Mouse (Mus musculus): ENCODE results near the gene Ube2q1.

The Ube2q1 gene

DNA sequence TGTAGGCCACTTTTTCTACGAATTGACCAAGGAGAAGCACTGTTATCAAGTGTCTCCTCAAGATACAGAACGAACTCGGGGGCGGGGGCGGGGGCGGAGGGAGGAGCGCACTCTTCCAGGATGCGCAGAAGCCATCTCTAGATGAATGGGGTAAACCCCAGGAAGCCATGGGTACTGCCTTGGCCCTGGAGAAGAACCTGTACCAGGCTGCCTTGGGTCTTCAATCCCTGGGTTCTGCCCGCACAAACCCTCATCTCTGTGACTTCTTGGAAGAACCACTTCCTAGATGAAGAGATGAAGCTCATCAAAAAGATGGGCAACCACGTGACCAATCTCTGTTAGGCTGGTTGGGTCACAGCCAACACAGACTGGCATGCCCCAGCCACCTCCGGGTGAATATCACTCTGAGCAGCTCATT lies 47.7 kb downstream of the Ube2q1 start:
- DNase-seq (ENCODE audit: low spot score in 2 of 2): no peak

DNA sequence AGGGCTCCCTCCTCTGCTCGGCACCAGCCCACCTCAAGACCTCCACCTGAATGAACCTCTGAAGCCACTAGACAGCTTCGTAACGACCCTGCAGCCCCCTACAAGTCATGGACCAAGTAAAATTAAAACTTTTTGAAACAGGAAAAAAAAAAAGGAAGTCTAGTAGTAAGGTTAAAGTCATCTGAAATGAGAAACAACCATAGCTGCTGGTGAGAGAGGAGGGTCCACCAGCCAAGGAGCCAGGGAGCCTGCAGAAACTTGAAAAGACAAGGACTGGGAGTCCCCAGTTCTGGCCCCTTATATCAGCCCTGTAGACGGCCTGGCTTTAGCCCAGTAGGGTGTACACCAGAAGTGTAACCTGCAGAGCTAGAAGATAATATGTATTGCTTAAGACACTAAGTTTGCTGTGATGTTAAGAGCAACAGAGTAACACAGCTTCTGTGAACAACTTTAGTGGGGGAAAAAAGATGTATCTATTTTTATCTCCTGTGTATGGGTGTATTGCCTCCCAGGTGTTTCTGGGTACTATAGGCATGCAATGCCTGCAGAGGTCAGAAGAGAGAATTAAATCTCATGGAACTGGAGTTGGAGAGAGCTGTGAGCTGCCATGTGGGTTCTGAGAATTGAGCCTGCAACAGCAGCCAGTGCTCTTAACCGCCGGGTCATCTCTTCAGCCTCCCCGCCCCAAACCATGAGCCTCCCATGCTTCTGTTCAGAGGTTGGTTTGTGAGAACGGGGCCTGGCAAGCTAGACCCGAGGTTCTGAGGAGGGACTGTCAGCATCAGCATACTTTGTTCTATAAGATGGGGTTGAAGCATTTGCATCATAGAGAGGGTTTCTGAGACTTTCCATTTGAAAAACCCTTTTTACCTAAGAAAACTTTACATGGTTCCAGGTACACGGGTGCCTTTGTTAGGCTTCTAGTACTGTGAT lies 48.4 kb downstream of the Ube2q1 start:
- DNase-seq (ENCODE audit: low spot score in 2 of 2): no peak

DNA sequence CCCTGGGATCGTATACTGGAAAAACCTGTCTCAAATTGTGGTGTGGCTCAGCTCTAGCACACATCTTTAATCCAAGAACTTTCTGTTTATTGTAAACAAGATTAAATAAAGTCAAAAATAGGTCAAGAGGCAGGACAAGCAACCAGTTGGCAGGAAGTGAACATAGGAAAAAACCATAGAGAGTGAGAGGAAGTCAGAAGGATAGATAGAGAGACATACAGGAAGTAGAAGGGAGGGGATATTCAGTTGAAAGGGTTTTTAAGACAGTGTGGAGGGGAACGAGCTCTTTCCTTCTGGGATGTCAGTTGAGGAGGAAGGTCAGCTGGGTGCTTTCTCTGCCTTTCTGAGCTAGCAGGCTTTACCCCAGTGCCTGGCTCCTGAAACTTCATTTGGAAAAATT lies 50.2 kb downstream of the Ube2q1 start:
- DNase-seq (ENCODE audit: low spot score in 2 of 2): no peak

DNA sequence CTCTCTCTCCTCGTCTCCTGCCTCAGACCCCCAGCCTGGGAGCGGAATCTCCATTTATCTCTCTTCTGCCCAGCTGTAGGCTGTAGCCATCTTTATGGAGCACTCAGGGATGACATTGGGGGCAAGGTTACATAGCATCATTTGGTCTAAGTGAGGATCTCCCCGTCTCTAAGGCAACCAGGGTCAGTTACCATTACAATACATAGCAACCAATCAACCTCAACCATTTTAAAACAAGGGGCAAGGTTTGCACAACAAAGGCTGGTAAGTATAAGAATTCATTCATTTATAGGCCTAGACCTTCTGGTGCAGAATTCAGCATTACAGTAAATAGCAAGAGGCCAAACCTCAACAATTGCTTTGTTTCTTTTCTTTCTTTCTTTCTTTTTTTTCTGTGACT lies 52.9 kb downstream of the Ube2q1 start:
- no peak for DNase-seq (ENCODE audit: low spot score in 2 of 2)

DNA sequence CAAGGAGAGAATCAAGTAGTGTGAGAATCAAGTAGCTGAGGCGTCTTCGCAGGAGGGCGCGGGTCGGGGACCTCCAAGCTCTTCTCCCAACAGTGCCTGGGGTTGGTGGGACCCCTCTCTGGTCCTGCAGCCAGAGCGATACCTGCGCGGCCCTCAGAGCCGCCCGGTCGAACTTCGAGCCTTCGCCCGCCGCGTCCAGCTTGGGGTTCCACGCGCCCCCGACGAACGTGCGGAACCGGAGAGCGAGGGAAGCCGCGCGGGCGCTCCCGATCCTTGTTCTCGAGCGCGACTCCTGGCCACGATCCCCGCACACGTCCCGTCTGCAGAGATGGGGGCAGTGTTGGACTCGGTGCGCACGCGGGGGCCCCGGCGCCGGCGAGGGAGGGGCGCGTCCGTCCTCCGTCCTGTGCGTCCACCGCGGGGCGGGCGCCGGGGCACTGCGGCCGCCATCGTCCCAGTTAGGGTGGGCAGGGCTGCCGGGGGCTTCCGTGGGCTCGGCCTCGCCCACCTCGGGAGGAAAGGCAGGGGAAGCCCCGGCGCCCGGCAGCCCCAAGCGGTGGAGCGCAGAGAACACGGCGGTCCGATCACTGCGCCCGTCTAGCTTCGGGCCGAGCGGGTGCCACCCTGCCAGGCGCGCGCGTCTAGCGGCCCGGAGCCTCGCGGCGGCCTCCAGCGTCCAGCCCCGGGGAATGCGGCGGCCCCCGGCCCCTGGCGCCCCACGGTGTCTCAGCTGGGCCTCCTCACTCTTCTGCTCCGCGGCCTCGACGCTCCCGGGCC lies 57.6 kb downstream of the Ube2q1 start, which contains the start of gene She:
She (plus strand) TSS at position 556 of the 777 bp plus-strand sequence.
- no peak for DNase-seq (ENCODE audit: low spot score in 2 of 2)
